Mouse (Mus musculus) myocyte (in vitro differentiated cells): ENCODE results near the gene Elmsan1.

Experiments used
- E2F4 ChIP-seq: IDR thresholded peaks from one replicate; pipeline ENCODE4 v1.6.1; 2011; ENCODE audit warnings: mild to moderate bottlenecking, control low read depth, moderate library complexity; ENCODE audit not compliant: insufficient read depth
- MAX ChIP-seq: IDR thresholded peaks from one replicate; pipeline ENCODE4 v1.6.1; 2011; ENCODE audit warnings: low read depth, mild to moderate bottlenecking, control low read depth
- MYOD1 ChIP-seq, 3 experiments: IDR thresholded peaks; one replicate each; pipeline ENCODE4 v1.6.1; 2011; ENCODE audit warnings: control low read depth in 2 of 3, low read depth in 2 of 3, mild to moderate bottlenecking in 2 of 3, moderate library complexity in 1 of 3; ENCODE audit not compliant: insufficient read length in 2 of 3, control insufficient read depth in 1 of 3
- REST ChIP-seq: IDR thresholded peaks from one replicate; pipeline ENCODE4 v1.6.1; 2011; ENCODE audit warnings: mild to moderate bottlenecking, control low read depth, moderate library complexity; ENCODE audit not compliant: insufficient read depth, insufficient read length
- USF1 ChIP-seq: IDR thresholded peaks from one replicate; pipeline ENCODE4 v1.6.1; 2011; ENCODE audit warnings: low read depth, mild to moderate bottlenecking, control low read depth, moderate library complexity

DNA sequence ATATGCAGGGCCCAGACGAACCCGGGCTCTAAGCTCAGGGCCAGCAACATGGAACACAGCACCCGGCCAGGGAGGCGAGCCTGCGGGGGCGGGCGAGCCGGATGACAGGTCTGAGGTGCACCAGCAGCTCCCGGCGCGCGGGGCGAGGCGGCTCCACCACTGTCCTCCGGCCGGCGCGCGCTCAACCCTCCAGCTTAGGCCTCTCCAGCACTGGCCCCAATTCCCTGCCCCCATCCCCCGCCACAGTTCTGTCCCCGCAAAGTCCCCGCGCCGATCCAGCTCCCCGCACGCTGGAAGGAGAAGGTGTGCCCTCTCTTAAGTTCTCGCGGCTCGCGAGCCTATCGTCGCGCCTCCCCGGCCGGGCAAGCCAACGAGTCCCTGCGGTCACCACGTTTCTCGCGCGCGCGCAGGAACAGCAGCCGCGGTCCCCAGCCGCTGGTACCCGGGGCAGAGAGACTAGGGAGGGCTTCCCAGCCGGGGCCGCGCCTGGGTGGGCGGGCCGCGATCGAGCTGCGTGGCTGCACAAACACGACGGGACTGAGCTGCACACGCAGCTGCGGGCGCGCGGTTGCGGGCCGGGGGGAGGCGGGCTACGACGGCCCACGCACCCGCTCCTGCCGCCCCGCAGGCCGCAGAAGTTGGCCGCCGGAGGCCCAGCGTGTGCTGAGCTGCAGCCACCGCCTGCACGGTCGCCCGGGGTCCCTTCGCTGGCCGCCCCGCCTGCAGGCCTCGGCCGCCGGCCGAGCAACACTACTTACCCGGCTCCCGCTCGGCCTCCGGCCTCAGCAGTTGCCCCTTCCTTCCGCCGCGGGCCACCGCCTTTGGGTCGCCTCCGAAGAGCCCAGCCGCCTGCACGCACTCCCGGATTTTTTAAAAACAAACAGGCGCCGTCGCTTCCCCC lies 25.7 kb downstream of the Elmsan1 start:
- TF ChIP-seq REST (no peak), USF1 (no peak), MYOD1 (IDR thresholded peaks at IDR 0.05; ENCODE audit: control insufficient read depth in 1 of 3, insufficient read length in 2 of 3, low read depth in 2 of 3) (peak in 1 of 3 experiments; percentile 59), E2F4 (peak; percentile 1), MAX (no peak)
